Mouse (Mus musculus): ENCODE results near the gene Bcas2.
A peak's percentile ranks its signal among the peaks of the same experiment; 100 is the strongest.
"Not testable (repeated sequence)": the region's sequence is repeated elsewhere in the genome, so short reads cannot be mapped to it uniquely, and the experiment has no call there.

The Bcas2 gene

GRCm38 (mm10) chr3:103159232-103159900, 12.1 kb upstream of the Bcas2 start:
- no peak for DNase-seq (ENCODE audit: low spot score in 2 of 2)

- DNase-seq (ENCODE audit: low spot score in 2 of 2), result peak; percentile 75 to 82
These were observed 1.7 kb upstream of the Bcas2 start for GRCm38 (mm10) chr3:103169771-103170170.

- no peak for DNase-seq (ENCODE audit: low spot score in 2 of 2)
These were observed 1.2 kb downstream of the Bcas2 start for GRCm38 (mm10) chr3:103172615-103173014.

- no peak for DNase-seq (ENCODE audit: low spot score in 2 of 2)
These were observed 5.3 kb downstream of the Bcas2 start for GRCm38 (mm10) chr3:103176740-103177139.

- no peak for DNase-seq (ENCODE audit: low spot score in 2 of 2)
These were observed 8.1 kb downstream of the Bcas2 start for GRCm38 (mm10) chr3:103179527-103179926.

GRCm38 (mm10) chr3:103181171-103181570, 9.7 kb downstream of the Bcas2 start:
- no peak for DNase-seq (ENCODE audit: low spot score in 2 of 2)

GRCm38 (mm10) chr3:103182821-103183220, 11.4 kb downstream of the Bcas2 start:
- DNase-seq (ENCODE audit: low spot score in 2 of 2), result no peak

GRCm38 (mm10) chr3:103184467-103184866, 13.0 kb downstream of the Bcas2 start:
- not testable (repeated sequence) for DNase-seq (ENCODE audit: low spot score in 2 of 2)

GRCm38 (mm10) chr3:103188451-103188850, 17.0 kb downstream of the Bcas2 start:
- DNase-seq (ENCODE audit: low spot score in 2 of 2), result no peak

GRCm38 (mm10) chr3:103188856-103189255, 17.4 kb downstream of the Bcas2 start:
- no peak for DNase-seq (ENCODE audit: low spot score in 2 of 2)

- DNase-seq (ENCODE audit: low spot score in 2 of 2), result no peak
These were observed 20.7 kb downstream of the Bcas2 start for GRCm38 (mm10) chr3:103192161-103192560.

- no peak for DNase-seq (ENCODE audit: low spot score in 2 of 2)
These were observed 21.7 kb downstream of the Bcas2 start for GRCm38 (mm10) chr3:103193186-103193585.

GRCm38 (mm10) chr3:103196320-103196823, 24.9 kb downstream of the Bcas2 start:
- no peak for DNase-seq (ENCODE audit: low spot score in 2 of 2)

GRCm38 (mm10) chr3:103199386-103199785, 27.9 kb downstream of the Bcas2 start:
- no peak for DNase-seq (ENCODE audit: low spot score in 2 of 2)

GRCm38 (mm10) chr3:103201105-103201504, 29.6 kb downstream of the Bcas2 start:
- not testable (repeated sequence) for DNase-seq (ENCODE audit: low spot score in 2 of 2)

- no peak for DNase-seq (ENCODE audit: low spot score in 2 of 2)
These were observed 32.1 kb downstream of the Bcas2 start for GRCm38 (mm10) chr3:103203554-103203953.

GRCm38 (mm10) chr3:103204445-103204844, 33.0 kb downstream of the Bcas2 start:
- no peak for DNase-seq (ENCODE audit: low spot score in 2 of 2)

GRCm38 (mm10) chr3:103206393-103206792, 34.9 kb downstream of the Bcas2 start:
- DNase-seq (ENCODE audit: low spot score in 2 of 2), result no peak

GRCm38 (mm10) chr3:103207749-103208148, 36.3 kb downstream of the Bcas2 start:
- no peak for DNase-seq (ENCODE audit: low spot score in 2 of 2)

GRCm38 (mm10) chr3:103208237-103208636, 36.8 kb downstream of the Bcas2 start:
- DNase-seq (ENCODE audit: low spot score in 2 of 2), result no peak

- no peak for DNase-seq (ENCODE audit: low spot score in 2 of 2)
These were observed 39.6 kb downstream of the Bcas2 start for GRCm38 (mm10) chr3:103211101-103211500.

- DNase-seq (ENCODE audit: low spot score in 2 of 2), result no peak
These were observed 40.7 kb downstream of the Bcas2 start for GRCm38 (mm10) chr3:103212142-103212541.

GRCm38 (mm10) chr3:103213537-103213936, 42.1 kb downstream of the Bcas2 start:
- no peak for DNase-seq (ENCODE audit: low spot score in 2 of 2)

Measured in urinary bladder, postnatal 36 days (tissue).